Mouse (Mus musculus): ENCODE data around the gene Itga1.

The Itga1 gene

DNA sequence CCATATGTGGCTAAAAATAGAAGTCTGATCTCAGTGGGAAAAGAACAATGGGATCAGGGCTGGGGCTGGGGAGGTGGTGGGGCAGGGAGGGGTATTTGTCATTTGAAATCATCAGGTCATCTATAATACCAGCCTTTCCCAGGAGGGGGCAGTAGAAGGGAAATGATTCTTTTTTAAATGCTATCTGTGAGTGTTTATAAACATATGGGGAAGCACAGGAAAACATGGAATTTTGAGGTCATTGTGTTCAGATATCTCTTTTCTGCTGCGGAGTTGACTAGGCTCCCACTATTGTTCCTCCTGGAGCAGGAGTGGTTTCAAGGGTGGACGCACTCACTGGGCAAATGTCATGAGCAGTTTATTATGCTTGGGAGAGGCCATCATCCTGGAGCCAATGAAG, 114.6 kb downstream of the Itga1 start:
- DNase-seq, result peak; percentile 44 to 77

DNA sequence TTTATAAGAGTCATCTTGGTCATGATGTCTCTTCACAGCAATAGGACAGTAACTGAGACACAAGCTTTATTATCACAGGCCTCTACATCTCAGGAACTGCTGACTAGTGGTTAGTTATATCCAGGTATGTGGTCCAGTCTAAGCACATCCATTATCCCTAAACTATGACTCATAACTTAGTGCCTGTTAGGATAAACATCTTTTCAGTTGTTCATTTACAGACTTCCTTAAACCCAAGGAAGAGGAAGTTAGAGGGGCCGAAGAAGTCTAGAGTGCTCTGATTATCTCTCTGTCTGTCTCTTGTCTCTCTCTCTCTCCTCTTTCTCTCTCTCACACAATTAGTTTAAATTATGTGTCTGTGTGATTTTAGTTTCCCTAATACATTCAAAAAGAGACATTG, 117.1 kb downstream of the Itga1 start:
- DNase-seq, result no peak

DNA sequence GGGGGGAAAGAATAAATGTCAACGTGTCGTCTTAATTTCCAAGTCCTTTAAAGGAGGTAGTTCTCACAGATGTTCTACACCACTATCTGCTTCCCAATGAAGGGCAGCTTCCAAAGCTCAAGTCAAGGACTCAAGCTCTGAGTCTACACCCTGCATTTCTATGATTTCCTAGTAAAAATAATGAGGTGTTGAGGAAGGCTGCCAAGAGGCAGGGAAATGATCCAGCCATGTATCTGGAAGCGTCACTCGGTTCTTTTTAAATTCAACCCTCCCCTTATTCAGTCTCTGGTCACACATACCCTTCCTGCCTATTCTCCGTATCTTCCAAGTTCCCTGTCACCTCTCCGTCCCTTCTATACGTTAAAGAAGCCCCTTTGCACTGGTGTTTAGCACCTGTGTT, 118.6 kb downstream of the Itga1 start:
- DNase-seq, result no peak

DNA sequence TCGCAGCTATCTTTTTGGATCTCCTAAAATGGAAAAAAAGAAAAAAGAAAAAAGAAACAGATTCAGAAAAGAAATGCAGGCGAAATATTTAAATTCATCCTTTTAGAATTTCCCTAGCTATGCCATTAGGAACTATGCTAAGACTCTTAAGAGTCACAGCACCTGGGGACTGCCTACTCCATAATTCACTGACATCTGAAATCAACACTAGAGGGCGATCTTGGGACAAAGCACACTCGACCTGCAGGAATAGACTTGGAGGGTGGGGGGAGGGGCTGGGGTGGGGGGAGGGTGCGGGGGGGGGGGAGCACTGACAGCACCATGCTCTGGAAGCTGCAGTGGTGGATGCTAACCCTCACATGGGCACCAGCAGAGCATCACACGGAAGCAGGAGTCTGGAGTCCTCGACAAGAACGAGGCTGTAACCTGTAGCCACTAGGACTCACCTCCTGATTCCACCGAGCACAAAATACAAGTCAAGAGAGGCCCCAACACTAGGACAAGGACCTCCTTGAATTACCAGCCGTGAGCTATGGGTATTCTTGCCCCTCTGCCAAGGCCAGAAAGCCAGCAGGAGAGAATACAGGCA, 120.8 kb downstream of the Itga1 start:
- peak in 1 of 2 experiments; percentile 24 for DNase-seq

DNA sequence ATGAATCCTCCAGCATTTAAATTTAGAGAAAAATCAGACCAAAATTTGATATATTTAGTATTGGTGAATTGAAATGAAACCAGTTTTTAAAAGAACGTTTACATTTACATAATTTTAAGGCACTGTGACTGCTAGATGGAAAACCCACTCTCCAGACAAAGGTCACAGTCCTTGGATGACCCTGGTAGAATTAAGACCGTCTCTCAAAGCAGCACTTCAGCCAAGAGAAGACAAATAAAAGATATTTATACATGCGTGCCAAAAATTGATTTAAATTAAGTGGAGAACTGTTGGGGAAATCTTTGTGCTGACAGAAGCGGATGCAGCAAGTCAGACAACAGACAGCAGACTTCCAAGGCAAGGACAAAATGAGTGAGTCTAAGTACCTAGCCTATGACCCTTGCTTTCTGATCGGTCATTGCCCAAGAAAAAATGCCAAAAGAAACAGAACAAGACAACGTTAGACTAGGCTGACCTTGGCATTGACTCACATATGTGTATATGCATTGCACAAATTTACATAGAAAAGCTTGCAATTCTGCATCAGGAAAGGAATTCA, 127.2 kb downstream of the Itga1 start:
- DNase-seq, result no peak

DNA sequence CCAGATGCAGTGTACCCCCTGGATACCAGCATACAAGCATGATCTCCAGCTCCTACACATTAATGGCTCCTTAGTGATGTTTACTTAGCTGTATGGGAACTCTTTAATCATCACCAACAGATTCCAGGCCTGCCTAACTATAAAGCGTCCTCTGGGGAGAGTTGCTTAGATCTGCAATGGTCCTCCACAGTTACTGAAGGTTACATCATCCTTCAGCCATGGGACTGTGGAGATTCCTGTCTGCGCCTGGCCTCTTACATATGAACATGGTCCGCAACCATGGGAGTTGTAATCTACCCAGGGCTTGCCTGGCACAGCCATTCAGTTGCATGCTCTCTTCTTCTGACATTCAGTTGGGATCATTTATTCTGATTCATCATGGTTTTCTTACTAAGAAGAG, 129.9 kb downstream of the Itga1 start:
- no peak for DNase-seq

DNA sequence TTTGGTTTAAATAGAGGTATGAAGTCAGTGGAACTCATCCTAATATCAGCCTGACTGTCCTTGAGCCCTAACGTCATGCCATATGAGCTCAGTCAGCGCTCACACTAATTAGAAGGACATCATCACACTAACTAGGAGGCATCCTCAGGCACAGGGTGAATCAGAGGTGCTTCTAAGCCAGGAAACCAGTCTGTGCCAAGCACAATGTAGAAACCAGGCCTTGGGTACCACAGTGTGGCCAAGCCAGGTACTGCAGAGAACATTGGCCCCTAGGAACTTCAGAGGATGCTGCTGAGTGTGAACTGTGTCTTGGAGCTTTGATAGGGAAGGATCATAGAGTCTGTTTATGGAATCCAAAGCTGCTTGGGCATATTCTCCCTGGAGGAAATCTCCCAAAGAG, 137.5 kb downstream of the Itga1 start:
- peak; percentile 67 to 78 for DNase-seq

DNA sequence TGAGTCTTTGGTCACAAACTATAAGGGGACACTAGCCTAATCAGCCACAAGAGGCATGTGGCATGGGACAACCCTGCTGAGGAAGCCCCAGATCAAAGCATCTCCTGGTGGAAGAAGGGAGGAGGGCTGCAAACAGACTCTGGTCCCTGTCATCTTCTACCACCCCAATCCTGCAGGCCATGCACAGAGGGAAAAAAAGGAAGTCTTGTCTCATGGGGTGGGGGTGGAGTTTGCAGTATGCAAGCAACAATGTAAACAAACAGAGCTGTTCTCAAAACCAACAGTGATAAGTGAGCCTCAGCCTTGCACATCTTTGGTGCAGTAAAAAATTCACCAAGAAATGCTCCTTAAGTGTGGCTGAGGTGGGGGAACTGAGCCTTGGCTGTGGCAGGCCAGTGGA, 147.2 kb downstream of the Itga1 start:
- no peak for DNase-seq

DNA sequence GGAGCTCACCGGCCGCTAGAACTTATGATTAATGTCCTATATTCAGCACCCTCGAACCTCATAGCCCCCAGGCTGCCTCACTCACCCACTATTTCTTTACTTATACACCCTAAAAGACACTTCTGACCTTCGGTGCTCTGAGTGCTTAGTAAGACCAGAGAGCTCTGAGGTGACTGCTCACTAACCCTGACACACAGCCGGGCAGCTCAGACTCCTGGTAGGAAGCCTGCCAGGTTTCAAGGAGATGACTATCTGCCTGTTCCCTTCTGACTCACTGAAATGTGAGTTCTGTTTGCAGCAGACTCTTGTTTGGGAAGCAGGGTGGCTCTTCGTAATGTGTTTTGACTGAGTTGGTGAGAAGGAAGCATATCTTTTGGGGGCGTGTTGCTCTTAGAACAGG, 168.2 kb downstream of the Itga1 start:
- DNase-seq, result no peak

DNA sequence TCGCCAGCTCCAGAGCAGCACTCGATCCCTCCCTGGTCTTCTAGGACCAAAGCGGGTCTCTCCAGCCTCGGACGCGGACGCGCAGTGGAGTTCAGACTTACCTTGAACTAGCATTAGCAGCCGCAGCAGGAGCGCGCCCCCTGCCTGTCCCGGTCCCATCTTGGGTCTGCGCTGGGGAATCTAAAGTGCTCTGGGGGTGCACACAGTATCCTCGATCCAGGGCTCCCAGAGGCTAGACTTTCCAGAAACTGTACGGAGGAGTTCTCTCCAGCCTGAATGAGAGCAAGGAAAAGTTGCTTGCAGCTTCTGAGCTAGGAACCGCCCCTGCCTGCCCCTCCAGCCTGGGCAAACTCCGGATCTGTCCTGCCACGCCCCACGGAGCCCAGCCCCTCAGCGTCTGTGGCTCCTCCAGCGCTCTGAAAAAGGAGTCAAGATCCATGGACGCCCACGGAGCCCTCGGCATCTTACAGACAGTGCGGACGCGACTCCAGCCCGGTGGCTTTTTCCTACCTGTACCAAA, 169.9 kb downstream of the Itga1 start, which contains the start of gene Itga2:
Gene Itga2, minus strand, starts transcription at position 326 of the 520 bp plus-strand sequence.
- DNase-seq, result peak; percentile 71 to 76

DNA sequence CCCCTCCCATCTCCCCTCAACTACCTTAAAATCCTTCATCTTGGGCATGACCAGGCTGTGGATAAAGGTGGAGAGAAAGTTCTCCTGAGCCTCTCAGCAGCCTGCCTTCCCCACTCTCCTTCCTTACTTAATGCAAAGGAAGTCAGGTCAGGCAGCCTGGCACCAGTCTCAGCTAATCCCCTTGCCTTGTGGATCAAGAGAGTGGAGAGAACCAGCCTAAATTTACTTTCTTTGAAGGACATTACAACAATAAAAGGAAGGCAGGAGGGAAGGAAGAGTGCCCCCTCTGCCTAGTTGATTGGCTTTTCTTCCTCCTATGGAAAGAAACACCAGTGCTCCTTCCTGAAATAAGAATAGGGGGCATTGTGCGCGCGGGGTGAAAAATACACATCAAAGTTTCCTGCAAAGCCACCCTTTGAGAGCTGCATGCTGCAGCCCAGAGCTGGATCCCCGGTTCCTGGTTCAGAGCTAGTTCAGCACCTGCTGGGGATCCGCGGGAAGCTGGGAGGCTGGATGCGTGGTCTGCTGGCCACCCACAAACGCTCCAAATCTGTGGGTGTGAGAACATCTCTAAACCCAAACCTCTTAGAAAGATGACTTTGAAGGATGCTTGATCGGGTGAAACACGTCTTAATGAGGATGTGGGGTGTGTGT, 170.6 kb downstream of the Itga1 start:
- no peak for DNase-seq

DNA sequence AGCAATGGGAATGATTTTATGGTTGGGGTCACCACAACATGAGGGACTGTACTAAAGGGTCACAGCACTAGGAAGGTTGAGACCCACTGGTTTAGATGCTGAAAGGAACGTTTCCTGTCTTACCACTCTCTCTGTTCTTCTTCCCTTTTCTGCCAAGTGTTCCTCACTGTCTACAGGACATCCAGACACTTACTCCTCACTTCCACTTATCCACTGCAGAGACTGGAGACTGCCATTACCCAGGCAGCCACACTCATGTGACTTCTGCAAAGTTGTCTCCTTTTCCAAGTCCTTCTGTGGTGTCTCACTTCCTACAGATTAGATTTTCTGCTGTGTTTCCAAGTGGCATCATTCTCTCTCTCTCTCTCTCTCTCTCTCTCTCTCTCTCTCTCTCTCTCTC, 177.0 kb downstream of the Itga1 start:
- no peak for DNase-seq

DNA sequence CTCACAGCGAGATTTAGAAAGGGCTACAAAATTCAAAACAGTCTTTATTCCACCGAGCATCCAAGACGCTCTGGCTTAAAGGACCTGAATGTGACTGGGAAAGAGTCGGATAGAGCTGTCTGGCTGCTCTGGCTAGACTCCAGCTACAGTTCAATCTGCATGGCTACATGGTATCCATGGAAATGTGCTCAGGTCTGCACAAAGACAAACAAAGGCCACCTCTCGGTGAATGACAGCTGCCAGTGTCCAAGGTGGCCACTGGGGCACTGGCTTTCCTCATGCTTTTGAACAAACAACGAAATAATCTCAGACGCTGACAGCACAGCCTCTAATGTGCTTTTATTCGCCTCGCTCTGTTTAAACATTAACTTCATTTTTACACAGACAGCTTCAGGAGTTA, 178.4 kb downstream of the Itga1 start:
- DNase-seq, result peak; percentile 26 to 38

DNA sequence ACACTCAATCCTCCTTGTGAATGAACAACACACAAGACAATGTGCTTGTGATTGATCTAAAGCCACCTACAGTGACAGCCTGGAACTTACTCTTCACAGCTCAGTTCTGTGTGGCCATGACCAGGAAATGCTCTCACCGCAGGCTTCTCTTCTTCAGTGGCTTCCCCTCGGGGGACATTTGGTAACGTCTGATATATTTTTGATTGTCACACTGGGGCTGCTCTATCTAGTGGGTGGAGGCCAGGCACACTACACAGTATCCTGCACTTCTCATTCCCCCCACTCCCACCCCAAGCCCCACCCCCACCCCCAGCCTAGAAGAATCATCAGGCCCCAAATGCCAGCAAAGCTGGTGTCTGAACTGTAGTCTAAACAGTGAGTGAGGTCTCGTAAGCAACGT, 186.0 kb downstream of the Itga1 start:
- DNase-seq, result no peak

DNA sequence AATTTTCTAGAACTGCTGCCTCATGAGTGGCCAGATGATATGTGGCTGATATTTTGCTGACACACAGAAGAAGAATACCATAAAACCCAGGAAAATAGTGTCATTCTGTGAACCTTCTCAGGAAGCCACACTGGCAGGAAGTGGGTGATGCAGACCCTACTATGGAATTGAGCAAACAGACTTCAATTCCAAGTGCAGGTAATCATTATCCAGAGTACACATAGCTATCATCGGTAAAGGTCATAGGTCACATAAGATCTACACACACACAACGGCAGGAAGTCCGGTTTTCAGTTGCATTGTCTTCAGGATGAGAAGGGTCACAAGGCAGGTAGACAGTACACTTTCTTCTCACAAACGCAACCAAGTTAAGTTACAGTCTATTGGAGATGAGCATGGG, 186.8 kb downstream of the Itga1 start:
- no peak for DNase-seq

DNA sequence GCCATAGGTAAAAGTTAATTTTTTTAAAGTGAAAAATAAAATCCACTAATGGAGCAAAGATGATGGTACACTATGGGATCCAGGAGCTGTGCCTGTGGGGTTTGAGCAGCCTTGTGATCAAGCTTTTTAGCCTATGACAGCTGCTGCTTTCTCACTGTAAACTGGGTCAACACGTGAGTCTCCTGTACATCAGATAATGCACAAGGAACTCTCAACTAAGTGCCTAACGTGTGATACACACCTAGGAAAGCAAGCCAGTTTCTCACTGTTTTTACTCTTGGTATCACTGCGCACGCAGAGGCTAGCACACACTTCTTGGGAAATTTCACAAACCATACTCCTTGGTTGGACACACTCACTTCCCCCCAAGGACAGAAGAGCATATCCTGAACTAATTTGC, 187.2 kb downstream of the Itga1 start:
- no peak for DNase-seq

DNA sequence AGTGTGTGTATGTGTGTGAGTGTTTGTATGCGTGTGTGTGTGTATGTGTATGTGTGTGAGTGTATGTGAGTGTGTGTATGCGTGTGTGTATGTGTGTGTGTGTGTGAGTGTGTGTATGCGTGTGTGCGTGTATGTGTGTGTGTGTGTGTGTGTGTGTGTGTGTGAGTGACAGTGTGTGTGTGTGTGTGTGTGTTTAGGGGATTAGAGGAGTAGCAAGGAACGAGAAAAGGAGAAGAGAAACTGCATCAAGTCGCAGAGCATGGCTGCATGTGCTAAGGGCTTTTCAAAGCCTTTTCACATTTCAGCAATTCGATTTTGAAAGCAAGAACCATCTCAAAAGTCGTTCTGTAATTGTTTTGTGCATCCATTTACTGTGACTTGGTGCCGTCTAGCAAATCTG, 191.1 kb downstream of the Itga1 start:
- no peak for DNase-seq

DNA sequence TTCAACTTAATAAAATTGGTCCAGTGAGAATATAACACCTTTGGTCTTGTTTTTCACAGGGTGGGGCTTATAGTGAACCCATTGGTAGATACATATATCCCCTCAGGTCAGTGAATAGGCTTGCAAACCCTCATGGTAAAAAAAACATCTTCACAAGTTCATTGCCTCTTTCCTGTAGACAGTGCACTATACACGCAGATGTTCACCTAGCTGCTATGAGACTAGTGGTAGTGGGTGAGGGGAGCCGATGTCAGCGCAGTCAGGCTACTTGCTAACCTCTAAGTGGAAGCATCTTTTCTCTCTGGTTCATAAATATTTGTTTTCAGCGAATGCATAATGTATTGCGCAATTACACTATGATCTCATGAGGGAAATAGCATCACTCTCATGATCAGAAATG, 192.2 kb downstream of the Itga1 start:
- no peak for DNase-seq

DNA sequence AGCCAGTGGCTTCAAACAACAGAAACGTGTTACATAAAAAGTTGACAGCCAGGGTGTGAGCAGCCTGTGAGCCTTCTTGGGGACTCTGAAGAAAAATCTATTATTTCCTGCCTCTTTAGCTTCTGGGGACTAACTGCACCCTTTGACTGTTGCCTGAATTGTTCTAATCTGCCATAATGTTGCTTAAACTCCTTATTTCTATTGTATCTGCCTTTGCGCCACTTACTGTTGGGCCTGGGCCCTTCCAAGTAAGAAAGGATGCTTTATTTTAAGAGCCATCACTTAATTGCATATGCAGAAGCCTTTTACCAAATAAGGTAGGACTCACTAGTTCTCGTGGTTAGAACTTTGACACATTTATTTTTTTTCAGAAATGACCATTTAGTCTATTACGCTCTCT, 193.9 kb downstream of the Itga1 start:
- no peak for DNase-seq

Measured in kidney, postnatal 25 days (tissue).